Mouse (Mus musculus): ENCODE results near the gene Kcnj15.

Kcnj15 gene

GRCm38 (mm10) chr16:95301667-95302066 lies 44.3 kb downstream of the Kcnj15 start:
- DNase-seq, result no peak

DNA sequence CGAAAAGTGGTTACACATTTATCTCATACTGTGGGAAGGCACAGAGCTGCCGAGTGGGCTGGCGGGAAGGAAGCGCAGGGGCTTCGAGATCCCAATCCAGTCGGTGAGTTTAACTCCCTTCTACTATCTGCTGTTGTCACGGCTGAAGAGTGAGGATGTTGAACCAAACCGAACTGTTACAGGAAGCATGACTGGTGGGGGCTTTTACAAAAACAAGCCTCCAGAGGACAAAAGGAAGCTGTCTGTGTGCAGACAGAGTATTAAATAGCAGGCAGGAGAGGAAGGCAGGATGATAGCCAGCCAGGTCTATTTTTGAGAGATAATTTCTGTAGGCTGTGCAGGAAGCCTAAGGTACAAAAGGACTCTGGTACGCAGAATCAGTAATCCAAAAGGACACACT lies 46.3 kb downstream of the Kcnj15 start:
- peak; percentile 14 for DNase-seq

- DNase-seq, result no peak
These were observed 50.5 kb downstream of the Kcnj15 start for GRCm38 (mm10) chr16:95307823-95308360.

DNA sequence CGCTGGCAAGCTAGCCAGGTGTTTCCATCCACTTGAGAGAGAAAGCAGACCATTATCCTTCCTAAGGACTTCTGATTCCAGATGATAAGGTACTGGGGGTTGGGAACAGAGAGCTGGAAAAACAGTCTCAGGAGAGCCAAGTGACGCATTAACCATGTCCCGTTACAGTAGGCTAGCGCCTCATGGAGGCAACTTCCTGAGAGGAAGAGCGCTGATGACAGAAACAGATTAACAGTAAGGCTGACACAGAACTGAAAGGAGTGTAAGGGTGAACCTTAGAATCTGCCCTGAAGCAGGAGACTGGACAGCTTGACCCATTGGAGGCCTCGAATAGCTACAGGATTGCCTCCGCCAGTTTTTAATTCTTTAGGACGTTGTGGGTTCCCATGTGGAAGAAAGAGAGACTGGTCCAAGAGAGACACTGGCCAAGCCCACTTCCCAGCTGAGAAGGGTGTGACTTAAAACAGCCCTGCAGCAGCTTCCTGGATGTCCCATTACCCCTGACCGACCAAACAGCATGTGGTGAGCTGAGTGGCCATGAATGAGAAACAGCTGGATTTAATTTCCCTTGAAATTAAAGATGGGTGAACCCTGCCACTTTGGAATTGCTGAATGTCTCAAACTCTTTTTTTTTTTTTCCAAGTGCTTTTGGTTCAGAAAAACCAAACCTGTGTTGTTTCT lies 64.7 kb downstream of the Kcnj15 start:
- no peak for DNase-seq

DNA sequence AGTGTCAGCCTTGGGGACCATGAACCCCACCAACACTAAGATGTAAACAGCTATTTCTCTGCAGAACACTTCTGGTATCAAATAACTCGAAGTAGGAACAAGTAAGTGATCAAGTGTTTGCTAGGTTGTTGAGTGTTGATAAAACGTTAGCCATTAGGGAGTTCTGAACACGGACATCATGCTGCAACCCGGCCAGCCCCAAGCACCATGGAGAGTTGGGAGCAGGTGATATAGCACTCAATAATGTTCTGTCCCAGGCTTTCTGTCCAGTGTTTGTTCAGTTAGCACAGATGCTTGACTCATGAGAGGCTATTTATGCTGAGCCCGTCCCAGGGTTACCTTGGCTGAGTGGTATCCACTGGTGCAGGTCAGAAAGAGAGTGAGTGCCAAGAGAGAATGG lies 74.8 kb downstream of the Kcnj15 start:
- no peak for DNase-seq

GRCm38 (mm10) chr16:95340885-95341791 lies 83.8 kb downstream of the Kcnj15 start:
- DNase-seq, result peak; percentile 64

DNA sequence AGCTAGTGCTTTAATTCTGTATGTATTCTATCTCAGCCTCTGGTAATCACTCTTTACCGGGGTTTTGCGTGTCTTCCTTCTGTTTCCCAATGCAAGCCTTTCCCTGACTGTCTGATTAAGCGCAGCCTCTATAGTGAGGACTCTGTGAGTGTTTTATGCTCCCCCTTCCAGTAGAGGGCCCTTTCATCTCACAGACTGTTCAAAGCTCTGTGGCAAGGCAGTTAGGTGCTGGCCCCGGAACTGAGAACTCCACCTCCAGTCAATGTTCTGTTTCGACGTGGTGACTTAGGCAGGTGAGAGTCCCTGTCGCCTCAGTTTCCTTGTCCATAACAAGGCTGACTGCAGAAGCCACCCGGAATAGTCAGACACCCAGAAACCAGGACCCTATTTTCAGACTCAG lies 84.7 kb downstream of the Kcnj15 start:
- DNase-seq, result no peak

- DNase-seq, result no peak
These were observed 87.6 kb downstream of the Kcnj15 start for GRCm38 (mm10) chr16:95344961-95345360.

- DNase-seq, result peak; percentile 72
These were observed 88.5 kb downstream of the Kcnj15 start for GRCm38 (mm10) chr16:95345882-95346281.

- peak; percentile 62 for DNase-seq
These were observed 89.8 kb downstream of the Kcnj15 start for GRCm38 (mm10) chr16:95347202-95347601.

GRCm38 (mm10) chr16:95348555-95348954 lies 91.2 kb downstream of the Kcnj15 start:
- DNase-seq, result no peak

GRCm38 (mm10) chr16:95349344-95349743 lies 92.0 kb downstream of the Kcnj15 start:
- no peak for DNase-seq

DNA sequence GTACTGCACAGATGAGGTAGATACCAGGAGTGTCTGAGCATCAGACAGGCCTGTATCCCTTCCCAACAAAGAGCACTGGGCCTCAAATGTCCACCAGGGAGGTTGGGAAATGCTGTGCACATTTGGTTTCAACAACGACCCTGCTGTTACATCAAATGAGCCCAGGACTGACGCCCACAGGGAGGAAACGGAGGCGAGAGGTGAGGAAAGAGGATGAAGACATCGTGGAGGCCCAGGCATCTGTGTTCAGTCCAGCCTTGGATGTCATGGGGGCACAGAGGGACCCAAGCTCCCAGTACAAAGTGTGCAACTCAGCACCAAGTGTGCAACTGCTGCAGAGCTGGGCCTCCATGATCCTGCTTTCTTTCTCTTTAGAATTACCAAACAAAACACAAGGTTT lies 92.4 kb downstream of the Kcnj15 start:
- DNase-seq, result no peak
